Mouse (Mus musculus) ES-Bruce4 (cell line): ENCODE measurements around the gene Ndufc1. TPM values are rescaled to one million over a fixed set of nuclear protein-coding genes. Genes with fewer than 3 reads are reported as not detected.

Source experiments
- H3K27ac ChIP-seq: 2 replicates; pipeline ENCODE4 v1.5.1; 2012; ENCODE audit warnings: low read length, inconsistent platforms; ENCODE audit not compliant: insufficient read depth
- H3K27me3 ChIP-seq: 2 replicates; pipeline ENCODE4 v1.6.1; 2012; ENCODE audit warnings: mild to moderate bottlenecking, low read length, inconsistent platforms; ENCODE audit not compliant: control insufficient read depth, poor library complexity, insufficient read depth, severe bottlenecking
- H3K36me3 ChIP-seq: 2 replicates; pipeline ENCODE4 v1.6.1; 2012; ENCODE audit warnings: inconsistent platforms, mild to moderate bottlenecking, low read length, moderate library complexity; ENCODE audit not compliant: control insufficient read depth, poor library complexity, insufficient read depth, severe bottlenecking
- H3K4me1 ChIP-seq: one replicate; pipeline ENCODE4 v1.8.1; 2011; ENCODE audit warnings: low read length; ENCODE audit not compliant: control insufficient read depth, insufficient read depth
- H3K4me3 ChIP-seq: 2 replicates; pipeline ENCODE4 v1.5.1; 2011; ENCODE audit warnings: low read depth, mild to moderate bottlenecking, low read length
- H3K9ac ChIP-seq: 2 replicates; pipeline ENCODE4 v1.6.1; 2012; ENCODE audit warnings: low read depth, mild to moderate bottlenecking, inconsistent platforms; ENCODE audit not compliant: poor library complexity, severe bottlenecking
- H3K9me3 ChIP-seq: replicated peaks from 2 replicates; pipeline ENCODE4 v1.6.1; 2012; ENCODE audit warnings: mild to moderate bottlenecking, low read length, inconsistent platforms; ENCODE audit not compliant: control insufficient read depth, poor library complexity, insufficient read depth, severe bottlenecking
- CTCF ChIP-seq: IDR thresholded peaks from one replicate; pipeline ENCODE4 v1.8.1; 2011; ENCODE audit warnings: low read depth, low read length
- EP300 ChIP-seq: IDR thresholded peaks from 2 replicates; pipeline ENCODE4 v1.6.1; 2011; ENCODE audit warnings: low read depth, low read length; ENCODE audit not compliant: insufficient read depth
- POLR2A ChIP-seq: IDR thresholded peaks from one replicate; pipeline ENCODE4 v1.8.1; 2011; ENCODE audit warnings: low read length; ENCODE audit not compliant: insufficient read depth
- polyA plus RNA-seq: library from polyadenylated mRNA; stranded (reverse); fragments of >200 nt; gene quantifications from 2 replicates; pipeline ENCODE4 v1.2.4, GENCODE M21; 2011; ENCODE audit warnings: low read depth; ENCODE audit not compliant: missing spikeins, insufficient read depth, insufficient read length

Gene Ndufc1
- polyA plus RNA-seq, 1 experiment, result 196 TPM

DNA sequence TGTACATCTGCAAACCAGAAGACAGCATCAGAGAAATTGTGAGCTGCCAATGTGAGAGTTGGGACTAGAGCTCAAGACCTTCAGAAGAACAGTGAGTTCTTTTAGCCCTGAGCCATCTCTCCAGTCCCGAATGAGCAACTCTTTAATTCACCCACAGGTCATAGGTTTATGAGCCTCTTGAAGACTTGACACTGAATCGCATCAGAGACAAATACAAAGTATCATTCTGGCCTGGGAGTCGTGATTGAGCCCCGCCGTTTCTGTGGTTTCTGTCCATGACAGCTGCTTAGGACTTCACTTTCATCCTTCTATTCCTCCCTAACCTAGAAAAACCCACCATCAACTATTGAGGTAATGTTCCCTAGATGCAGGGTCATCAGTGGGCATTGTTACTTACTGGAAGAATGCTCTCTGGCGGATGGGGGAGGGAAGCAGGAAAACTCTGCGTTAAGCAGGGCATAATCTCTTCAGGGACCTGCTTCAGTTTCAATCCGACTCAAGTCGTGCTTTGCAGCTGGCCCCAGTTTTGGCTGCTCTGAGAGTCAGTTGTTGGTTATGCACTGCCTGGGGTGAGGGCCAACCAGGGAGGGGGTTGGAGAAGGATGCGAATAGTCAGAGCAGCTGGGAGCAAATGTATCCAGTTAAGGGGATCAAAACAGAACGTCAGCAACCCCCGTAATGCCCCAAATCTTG is 22.2 kb downstream of the Ndufc1 start:
- Histone ChIP-seq H3K4me3 (no peak overlapping the region), H3K4me1 (no peaks in the 10 kb centered on the region), H3K36me3 (no peaks in the 10 kb centered on the region), H3K27ac (no peak overlapping the region), H3K9ac (no peak overlapping the region), H3K9me3 (no peaks in the 10 kb centered on the region), H3K27me3 (no peaks in the 10 kb centered on the region)
- TF ChIP-seq POLR2A, result no peak

DNA sequence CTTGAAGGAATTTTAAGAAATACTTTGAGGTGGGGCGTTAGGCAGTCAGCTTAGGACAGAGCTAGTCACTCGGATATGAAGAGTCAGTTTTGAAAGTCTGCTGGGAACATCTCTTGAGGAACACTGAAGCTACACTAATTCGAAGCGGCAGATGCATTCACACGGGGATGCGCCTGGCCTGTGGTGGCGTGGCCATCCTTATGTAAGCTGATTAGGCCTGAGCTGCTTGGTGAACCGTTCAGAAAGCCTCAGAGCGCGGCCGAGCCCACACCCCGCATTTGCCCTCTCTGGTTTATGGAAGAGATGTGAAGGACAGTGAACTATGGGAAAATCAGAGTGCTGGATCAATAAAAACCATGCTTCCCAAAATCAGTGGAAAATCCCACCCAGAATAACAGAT is 25.4 kb downstream of the Ndufc1 start:
- no peak overlapping the region for H3K27ac ChIP-seq
- H3K36me3 ChIP-seq, result no peaks in the 10 kb centered on the region
- TF ChIP-seq EP300, result no peak
- TF ChIP-seq POLR2A, result no peak
- TF ChIP-seq CTCF, result no peak
- H3K9ac ChIP-seq, result no peak overlapping the region
- H3K27me3 ChIP-seq, result no peaks in the 10 kb centered on the region
- H3K4me3 ChIP-seq, result no peak overlapping the region
- H3K9me3 ChIP-seq, result no peaks in the 10 kb centered on the region
- H3K4me1 ChIP-seq, result no peaks in the 10 kb centered on the region

DNA sequence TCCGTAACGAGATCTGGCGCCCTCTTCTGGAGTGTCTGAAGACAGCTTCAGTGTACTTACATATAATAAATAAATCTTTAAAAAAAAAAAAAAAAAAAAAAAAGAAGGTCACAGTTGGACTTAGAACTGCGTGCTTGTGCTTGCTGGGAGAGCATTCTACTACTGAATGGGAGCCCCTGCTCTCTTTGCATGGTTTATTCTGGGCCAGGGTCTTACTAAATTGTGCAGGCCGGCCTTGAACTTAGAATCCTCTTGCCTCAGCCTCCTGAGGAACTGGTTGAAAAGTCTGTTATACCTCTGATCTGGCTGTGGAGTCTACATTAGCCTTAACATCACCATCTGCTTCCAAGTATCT is 28.2 kb downstream of the Ndufc1 start:
- Histone ChIP-seq H3K27me3 (no peaks in the 10 kb centered on the region), H3K4me3 (no peak overlapping the region)

DNA sequence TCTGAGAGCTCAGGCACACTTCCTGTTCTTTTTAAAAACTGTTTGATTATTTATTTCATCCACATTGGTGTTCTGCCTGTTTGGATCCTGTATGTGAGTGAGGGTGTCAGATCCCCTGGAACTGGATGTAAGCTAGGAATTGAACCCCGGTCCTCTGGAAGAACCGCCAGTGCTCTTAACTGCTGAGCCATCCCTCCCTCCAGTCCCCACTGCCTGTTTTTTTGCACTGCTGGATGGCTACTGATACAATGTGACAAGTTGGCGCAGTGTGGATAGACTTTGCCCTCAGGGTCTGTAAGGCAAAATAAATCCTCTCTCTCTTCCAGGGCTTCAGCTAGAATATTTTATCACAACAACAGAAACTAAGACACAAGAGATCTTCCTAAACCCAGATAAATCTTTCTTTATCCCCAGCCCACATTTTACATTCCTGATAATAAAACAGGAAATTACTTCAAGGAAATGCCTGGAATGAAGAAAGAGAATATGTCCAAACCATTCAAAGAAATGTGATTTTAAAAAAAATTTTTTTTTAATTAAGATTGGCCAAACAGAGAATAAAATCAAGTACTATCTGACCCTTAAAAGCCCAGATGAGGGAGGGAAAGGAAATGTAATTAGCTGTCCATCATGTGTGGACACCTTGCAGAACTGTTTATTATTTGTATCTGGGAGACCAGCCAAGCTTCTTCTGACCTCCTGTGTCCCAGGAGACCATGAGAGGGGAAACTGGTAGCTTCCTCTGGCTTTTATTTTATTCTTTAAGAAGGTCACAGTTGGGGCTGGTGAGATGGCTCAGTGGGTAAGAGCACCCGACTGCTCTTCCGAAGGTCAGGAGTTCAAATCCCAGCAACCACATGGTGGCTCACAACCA is 28.8 kb downstream of the Ndufc1 start:
- no peak overlapping the region for H3K27ac ChIP-seq
- no peaks in the 10 kb centered on the region for H3K9me3 ChIP-seq
- no peaks in the 10 kb centered on the region for H3K27me3 ChIP-seq
- no peak overlapping the region for H3K4me3 ChIP-seq
- H3K9ac ChIP-seq, result no peak overlapping the region
- TF ChIP-seq EP300, result no peak
- no peak for TF ChIP-seq CTCF
- no peak for TF ChIP-seq POLR2A
- no peaks in the 10 kb centered on the region for H3K4me1 ChIP-seq
- H3K36me3 ChIP-seq, result no peaks in the 10 kb centered on the region

More for the DNA sequence above, 28.2 kb downstream of the Ndufc1 start:
- H3K36me3 ChIP-seq, result no peaks in the 10 kb centered on the region
- H3K9ac ChIP-seq, result no peak overlapping the region
- no peak overlapping the region for H3K27ac ChIP-seq
- H3K9me3 ChIP-seq, result no peaks in the 10 kb centered on the region
- TF ChIP-seq CTCF, result no peak
- TF ChIP-seq EP300, result no peak
- TF ChIP-seq POLR2A, result no peak
- no peaks in the 10 kb centered on the region for H3K4me1 ChIP-seq

DNA sequence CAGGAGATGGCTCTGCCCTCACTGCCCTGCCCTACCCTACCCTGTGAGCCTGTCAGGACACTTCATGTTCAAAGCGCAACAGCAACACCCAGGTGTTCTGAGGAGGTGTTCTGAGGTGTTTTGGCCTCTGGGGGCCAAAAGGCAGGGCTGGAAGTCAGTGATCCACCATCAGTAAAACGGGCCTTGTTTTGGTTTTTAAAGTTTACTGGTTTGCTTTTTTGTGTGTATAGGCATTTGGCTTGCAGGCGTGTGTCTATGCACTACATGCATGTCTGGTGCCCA is 30.2 kb downstream of the Ndufc1 start:
- Histone ChIP-seq H3K9ac (peak overlapping the region; percentile 52), H3K36me3 (no peaks in the 10 kb centered on the region), H3K4me3 (peak overlapping the region; percentile 43), H3K27ac (no peak overlapping the region), H3K27me3 (no peaks in the 10 kb centered on the region), H3K9me3 (no peaks in the 10 kb centered on the region), H3K4me1 (no peaks in the 10 kb centered on the region)
- TF ChIP-seq POLR2A (no peak), EP300 (no peak), CTCF (no peak)
